Mouse (Mus musculus) neutrophil, adult 65 days (primary cell): ENCODE results near the gene Srarp. TPM values are rescaled to one million over a fixed set of nuclear protein-coding genes. Genes with fewer than 3 reads are reported as not detected.

Source experiments
- total RNA-seq: library from RNA; stranded (reverse); gene quantifications from 2 replicates; pipeline ENCODE4 v1.2.4, GENCODE M21; 2023

Srarp gene
- total RNA-seq, result not detected in 2 replicates

GRCm38 (mm10) chr4:141435974-141436373 is at the start of gene Srarp:
Srarp (minus strand) TSS chr4:141436105.

GRCm38 (mm10) chr4:141444451-141445327 is 8.8 kb upstream of the Srarp start, which contains the start of gene Zbtb17:
Zbtb17 (plus strand) TSS chr4:141444654.

GRCm38 (mm10) chr4:141420192-141420829 is 15.6 kb downstream of the Srarp start, which contains the start of gene Hspb7:
Hspb7 (plus strand) TSS chr4:141420779.

GRCm38 (mm10) chr4:141415924-141416323 is 20.0 kb downstream of the Srarp start, which contains the start of gene Clcnkb:
Clcnkb (minus strand) TSS chr4:141416014.

GRCm38 (mm10) chr4:141398545-141398944 is 37.4 kb downstream of the Srarp start, which contains the start of gene Clcnka:
Clcnka (minus strand) TSS chr4:141398724.

Other genes starting within 250 kb of the Srarp start
- gene Rsg1, start 222.1 kb downstream of the Srarp start, total RNA-seq, result 0.54 and 1.3 TPM in 2 replicates
- gene Arhgef19, start 196.6 kb downstream of the Srarp start, total RNA-seq, result not detected in 2 replicates
- gene Epha2, start 134.9 kb downstream of the Srarp start, total RNA-seq, result 0.76 and 1.1 TPM in 2 replicates
- gene Fam131c, start 67.9 kb downstream of the Srarp start, total RNA-seq, result not detected in 2 replicates
- not detected in 2 replicates for gene Clcnka, start 37.4 kb downstream of the Srarp start, total RNA-seq
- gene Clcnkb, start 20.1 kb downstream of the Srarp start, total RNA-seq, result not detected in 2 replicates
- gene Hspb7, start 15.3 kb downstream of the Srarp start, total RNA-seq, result not detected in 2 replicates
- gene Zbtb17, start 8.5 kb upstream of the Srarp start, total RNA-seq, result 32.0 and 36.4 TPM in 2 replicates
- gene Spen, start 102.5 kb upstream of the Srarp start, total RNA-seq, result 88.6 and 113 TPM in 2 replicates
- not detected in 2 replicates for gene Fblim1, start 170.0 kb upstream of the Srarp start, total RNA-seq
- not detected in 2 replicates for gene Tmem82, start 182.5 kb upstream of the Srarp start, total RNA-seq
- 0.22 TPM in 1 of 2 replicates, not detected in the other for gene Slc25a34, start 187.7 kb upstream of the Srarp start, total RNA-seq
- 60.3 and 80.1 TPM in 2 replicates for gene Plekhm2, start 228.8 kb upstream of the Srarp start, total RNA-seq
- 0.51 TPM in 1 of 2 replicates, not detected in the other for gene Rsc1a1, start 249.5 kb upstream of the Srarp start, total RNA-seq